Mouse (Mus musculus): ENCODE measurements around the gene Atp5c1. TPM values are rescaled to one million over a fixed set of nuclear protein-coding genes. Genes with fewer than 3 reads are reported as not detected.

Atp5c1 gene
- polyA plus RNA-seq (2015; fragmentation: Nextera tagmentation; extraction: Ambion mirVana): 595 and 642 TPM in 2 replicates

DNA sequence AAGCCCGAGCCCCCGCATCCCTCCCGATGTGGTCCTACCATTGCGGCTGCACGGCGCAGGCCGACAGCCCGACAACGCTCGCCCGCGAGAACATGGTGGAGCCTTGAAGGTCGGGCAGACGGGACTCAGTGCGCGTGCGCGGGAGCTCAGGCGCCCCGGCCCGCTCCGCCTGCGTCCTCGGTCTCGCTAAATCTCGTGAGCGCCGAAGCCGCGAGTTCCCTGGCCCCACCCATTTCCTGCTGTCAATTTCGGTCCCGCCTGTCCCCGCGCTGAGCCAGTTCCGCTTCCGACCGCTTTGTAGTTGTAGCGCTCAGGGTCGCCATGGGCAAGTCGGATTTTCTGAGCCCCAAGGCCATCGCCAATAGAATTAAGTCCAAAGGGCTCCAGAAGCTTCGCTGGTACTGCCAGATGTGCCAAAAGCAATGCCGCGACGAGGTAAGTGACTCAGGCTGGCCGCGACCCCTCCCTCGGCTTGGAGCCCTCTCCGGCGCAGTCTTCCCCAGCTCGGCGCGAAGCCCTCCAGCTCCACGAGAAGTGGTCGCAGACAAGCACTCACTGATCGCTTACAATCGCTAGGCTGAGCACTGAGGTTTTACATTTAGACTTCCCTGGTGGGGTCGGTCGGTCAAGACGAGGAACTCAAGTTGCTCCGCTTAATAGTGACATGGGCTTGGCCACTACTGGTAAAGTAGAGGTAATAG is at the start of gene Atp5c1, which contains the start of gene Kin:
Gene Atp5c1 (minus strand): TSS at position 201 of the 701 bp plus-strand sequence.
Gene Kin (plus strand): TSS at position 284 of the 701 bp plus-strand sequence.
- Histone ChIP-seq H3K4me2 (ENCODE audit: low read depth, low read length) (peak within 1 kb of the TSS; percentile 82), H3K9me3 (replicated peaks; ENCODE audit: control insufficient read depth, low read length) (no peaks in the 10 kb centered on the region), H3K27me3 (ENCODE audit: control insufficient read depth, insufficient read depth, low read length) (no peaks in the 10 kb centered on the region), H3K27ac (ENCODE audit: low read length) (peak within 1 kb of the TSS; percentile 85), H3K4me3 (replicated peaks; ENCODE audit: low read length) (peak within 1 kb of the TSS; percentile 85), H3K36me3 (ENCODE audit: control insufficient read depth, insufficient read depth, low read length) (0 out of 2 replicates have a peak, but pooled peaks cover 3% of the 10 kb centered on the region), H3K9ac (ENCODE audit: low read length) (peak within 1 kb of the TSS; percentile 100), H3K4me1 (ENCODE audit: control insufficient read depth, insufficient read depth, low read length) (peaks cover 24% of the 10 kb centered on the region)
- peak; percentile 98 for ATAC-seq (ENCODE audit: insufficient read depth, low FRiP score)
- under 1% methylated on average over 61 of the region's 61 CpGs for WGBS

DNA sequence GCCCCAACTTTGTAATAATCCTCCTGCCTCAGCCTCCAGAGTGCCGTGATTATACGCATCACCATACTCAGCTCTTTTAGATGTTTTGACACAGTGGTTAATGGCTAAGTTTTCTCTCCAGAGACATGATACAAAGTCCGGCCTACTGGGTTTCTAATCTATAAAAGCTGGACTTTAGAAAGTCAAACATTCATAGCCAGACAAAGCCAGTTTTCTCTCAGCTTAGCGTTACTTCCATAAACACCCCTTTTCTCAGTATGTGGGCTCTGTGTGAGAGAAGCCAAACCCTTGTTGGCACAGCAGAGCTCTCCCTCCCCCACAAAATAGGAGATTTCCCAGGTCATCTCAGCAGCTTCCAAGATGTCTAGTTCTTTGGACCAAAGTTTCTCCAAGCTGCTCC is 48.3 kb upstream of the Atp5c1 start:
- Histone ChIP-seq H3K9me3 (replicated peaks; ENCODE audit: control insufficient read depth, low read length) (no peaks in the 10 kb centered on the region), H3K4me2 (ENCODE audit: low read depth, low read length) (no peak overlapping the region), H3K9ac (ENCODE audit: low read length) (no peak overlapping the region), H3K4me1 (ENCODE audit: control insufficient read depth, insufficient read depth, low read length) (no peaks in the 10 kb centered on the region; the same call in 1 of the 2 replicates), H3K27ac (ENCODE audit: low read length) (no peak overlapping the region), H3K36me3 (ENCODE audit: control insufficient read depth, insufficient read depth, low read length) (no peaks in the 10 kb centered on the region), H3K27me3 (ENCODE audit: control insufficient read depth, insufficient read depth, low read length) (no peaks in the 10 kb centered on the region), H3K4me3 (replicated peaks; ENCODE audit: low read length) (no peak overlapping the region)
- no peak for ATAC-seq (ENCODE audit: insufficient read depth, low FRiP score)
- 59% methylated on average over 4 of the region's 4 CpGs for WGBS

DNA sequence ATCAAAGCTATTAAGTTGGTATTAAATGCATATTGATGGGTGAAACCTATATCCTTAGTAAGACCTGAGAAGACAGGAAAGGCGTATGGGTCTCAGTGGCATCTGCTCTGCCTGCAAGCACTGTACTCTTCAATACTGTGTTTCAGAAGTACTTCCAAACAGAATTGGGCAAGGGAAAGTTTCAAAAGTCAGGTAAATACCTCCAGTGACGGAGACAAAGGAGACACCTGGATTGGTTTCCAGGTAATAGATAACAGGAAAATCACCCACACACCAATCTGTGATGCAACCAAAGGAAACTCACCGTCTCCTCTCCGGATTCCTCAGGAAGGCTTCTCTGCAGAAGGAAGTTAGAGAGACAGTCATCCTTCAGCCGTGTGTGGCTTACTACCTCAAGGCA is 47.2 kb upstream of the Atp5c1 start:
- Histone ChIP-seq H3K4me3 (replicated peaks; ENCODE audit: low read length) (no peak overlapping the region), H3K27ac (ENCODE audit: low read length) (no peak overlapping the region), H3K9ac (ENCODE audit: low read length) (no peak overlapping the region), H3K27me3 (ENCODE audit: control insufficient read depth, insufficient read depth, low read length) (no peaks in the 10 kb centered on the region), H3K4me1 (ENCODE audit: control insufficient read depth, insufficient read depth, low read length) (no peaks in the 10 kb centered on the region; the same call in 1 of the 2 replicates), H3K9me3 (replicated peaks; ENCODE audit: control insufficient read depth, low read length) (no peaks in the 10 kb centered on the region), H3K36me3 (ENCODE audit: control insufficient read depth, insufficient read depth, low read length) (no peaks in the 10 kb centered on the region), H3K4me2 (ENCODE audit: low read depth, low read length) (no peak overlapping the region)
- WGBS: 80% methylated on average over 5 of the region's 5 CpGs
- ATAC-seq (ENCODE audit: insufficient read depth, low FRiP score): no peak

DNA sequence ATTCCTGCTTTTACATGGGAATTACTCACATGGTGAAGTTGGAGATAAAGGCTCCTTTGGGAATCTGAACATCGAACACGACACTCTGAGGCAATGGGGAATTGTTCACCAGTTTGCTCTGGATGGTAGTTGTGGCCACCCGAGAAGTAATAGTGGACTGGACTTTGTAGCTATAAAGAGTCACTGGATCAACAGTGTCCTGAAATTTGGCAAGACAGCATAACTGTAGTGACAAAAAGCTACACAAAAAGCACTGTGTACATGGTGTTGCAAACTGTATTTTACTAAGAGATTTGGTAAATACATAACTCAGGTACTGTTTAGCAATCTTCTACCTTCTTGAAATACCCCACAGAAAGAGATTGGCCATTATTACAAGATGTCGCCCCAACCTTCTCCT is 45.8 kb upstream of the Atp5c1 start:
- Histone ChIP-seq H3K36me3 (ENCODE audit: control insufficient read depth, insufficient read depth, low read length) (no peaks in the 10 kb centered on the region), H3K9me3 (replicated peaks; ENCODE audit: control insufficient read depth, low read length) (no peaks in the 10 kb centered on the region), H3K27ac (ENCODE audit: low read length) (no peak overlapping the region), H3K4me3 (replicated peaks; ENCODE audit: low read length) (no peak overlapping the region), H3K4me1 (ENCODE audit: control insufficient read depth, insufficient read depth, low read length) (no peaks in the 10 kb centered on the region; the same call in 1 of the 2 replicates), H3K27me3 (ENCODE audit: control insufficient read depth, insufficient read depth, low read length) (no peaks in the 10 kb centered on the region), H3K4me2 (ENCODE audit: low read depth, low read length) (no peak overlapping the region), H3K9ac (ENCODE audit: low read length) (no peak overlapping the region)
- 89% methylated on average over 4 of the region's 4 CpGs for WGBS
- ATAC-seq (ENCODE audit: insufficient read depth, low FRiP score): no peak

DNA sequence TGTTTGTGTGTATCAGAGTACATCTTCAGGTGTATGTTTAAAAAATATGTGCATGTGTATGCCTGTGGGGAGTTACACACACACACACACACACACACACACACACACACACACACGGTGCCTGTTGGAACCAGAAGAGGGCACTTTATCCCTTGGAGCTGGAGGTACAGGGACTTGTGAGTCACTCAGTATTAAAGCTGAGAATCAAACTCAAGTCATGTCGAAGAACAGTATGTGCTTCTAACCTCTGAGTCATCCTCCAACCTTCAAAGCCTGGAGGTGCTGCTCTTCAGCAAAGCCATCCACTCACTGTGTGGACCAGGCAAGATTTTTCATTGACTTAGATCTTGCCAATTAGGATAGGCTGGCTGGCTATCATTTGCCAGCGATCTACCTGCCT is 41.5 kb upstream of the Atp5c1 start:
- Histone ChIP-seq H3K4me3 (replicated peaks; ENCODE audit: low read length) (no peak overlapping the region), H3K9me3 (replicated peaks; ENCODE audit: control insufficient read depth, low read length) (no peaks in the 10 kb centered on the region), H3K27me3 (ENCODE audit: control insufficient read depth, insufficient read depth, low read length) (no peaks in the 10 kb centered on the region), H3K4me2 (ENCODE audit: low read depth, low read length) (no peak overlapping the region), H3K4me1 (ENCODE audit: control insufficient read depth, insufficient read depth, low read length) (no peaks in the 10 kb centered on the region), H3K27ac (ENCODE audit: low read length) (no peak overlapping the region), H3K36me3 (ENCODE audit: control insufficient read depth, insufficient read depth, low read length) (no peaks in the 10 kb centered on the region), H3K9ac (ENCODE audit: low read length) (no peak overlapping the region)
- WGBS: 71% methylated on average over 3 of the region's 3 CpGs
- no peak for ATAC-seq (ENCODE audit: insufficient read depth, low FRiP score)

DNA sequence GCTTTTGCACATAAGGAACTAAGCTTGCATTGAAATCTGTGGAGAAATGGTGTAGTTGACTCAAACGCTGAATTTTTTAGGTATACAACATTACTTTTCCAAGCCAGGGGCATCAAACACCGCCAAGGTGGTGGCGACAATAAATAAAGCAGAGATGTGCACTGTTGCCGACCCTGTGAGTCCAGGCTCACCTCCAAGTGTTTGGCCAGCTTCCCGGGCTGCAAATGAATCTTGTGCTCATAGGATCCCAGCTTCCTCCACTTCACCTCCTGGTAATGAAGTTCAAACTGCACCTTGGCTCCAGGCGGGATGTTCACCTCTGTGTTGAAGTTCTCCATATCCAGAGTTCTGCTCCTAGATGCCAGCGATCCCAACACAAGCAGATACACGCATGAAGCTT is 39.0 kb upstream of the Atp5c1 start:
- no peak for ATAC-seq (ENCODE audit: insufficient read depth, low FRiP score)
- no peak overlapping the region for H3K4me3 ChIP-seq (replicated peaks; ENCODE audit: low read length)

DNA sequence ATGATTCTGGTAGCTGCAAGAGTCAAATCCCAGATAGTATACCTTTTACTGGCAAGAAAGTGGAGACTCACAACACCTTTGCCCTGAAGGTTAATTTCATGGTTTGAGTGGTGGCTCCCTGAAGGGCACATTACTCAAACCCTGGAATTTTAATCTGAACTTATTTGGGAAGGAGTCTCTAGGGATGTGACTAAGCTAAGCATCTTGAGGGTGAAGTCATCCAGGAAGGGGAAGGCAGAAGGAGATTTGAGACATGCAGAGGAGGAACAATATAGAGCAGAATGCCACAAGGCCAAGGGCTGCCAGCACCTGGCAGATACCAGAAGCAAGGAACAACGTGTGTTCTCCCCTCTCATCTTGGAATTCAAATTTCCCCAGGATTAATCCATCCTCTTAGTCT is 38.4 kb upstream of the Atp5c1 start:
- no peaks in the 10 kb centered on the region for H3K36me3 ChIP-seq (ENCODE audit: control insufficient read depth, insufficient read depth, low read length)
- no peak for ATAC-seq (ENCODE audit: insufficient read depth, low FRiP score)
- H3K4me3 ChIP-seq (replicated peaks; ENCODE audit: low read length): no peak overlapping the region
- no peak overlapping the region for H3K4me2 ChIP-seq (ENCODE audit: low read depth, low read length)
- no peaks in the 10 kb centered on the region for H3K9me3 ChIP-seq (replicated peaks; ENCODE audit: control insufficient read depth, low read length)
- no peak overlapping the region for H3K27ac ChIP-seq (ENCODE audit: low read length)
- H3K9ac ChIP-seq (ENCODE audit: low read length): no peak overlapping the region
- WGBS: 74% methylated on average over 1 of the region's 1 CpGs
- H3K27me3 ChIP-seq (ENCODE audit: control insufficient read depth, insufficient read depth, low read length): no peaks in the 10 kb centered on the region
- no peaks in the 10 kb centered on the region for H3K4me1 ChIP-seq (ENCODE audit: control insufficient read depth, insufficient read depth, low read length)

More for the DNA sequence above, 39.0 kb upstream of the Atp5c1 start:
- Histone ChIP-seq H3K9ac (ENCODE audit: low read length) (no peak overlapping the region), H3K27me3 (ENCODE audit: control insufficient read depth, insufficient read depth, low read length) (no peaks in the 10 kb centered on the region), H3K4me1 (ENCODE audit: control insufficient read depth, insufficient read depth, low read length) (no peaks in the 10 kb centered on the region), H3K9me3 (replicated peaks; ENCODE audit: control insufficient read depth, low read length) (no peaks in the 10 kb centered on the region), H3K27ac (ENCODE audit: low read length) (no peak overlapping the region), H3K36me3 (ENCODE audit: control insufficient read depth, insufficient read depth, low read length) (no peaks in the 10 kb centered on the region), H3K4me2 (ENCODE audit: low read depth, low read length) (no peak overlapping the region)
- WGBS: 76% methylated on average over 8 of the region's 8 CpGs

DNA sequence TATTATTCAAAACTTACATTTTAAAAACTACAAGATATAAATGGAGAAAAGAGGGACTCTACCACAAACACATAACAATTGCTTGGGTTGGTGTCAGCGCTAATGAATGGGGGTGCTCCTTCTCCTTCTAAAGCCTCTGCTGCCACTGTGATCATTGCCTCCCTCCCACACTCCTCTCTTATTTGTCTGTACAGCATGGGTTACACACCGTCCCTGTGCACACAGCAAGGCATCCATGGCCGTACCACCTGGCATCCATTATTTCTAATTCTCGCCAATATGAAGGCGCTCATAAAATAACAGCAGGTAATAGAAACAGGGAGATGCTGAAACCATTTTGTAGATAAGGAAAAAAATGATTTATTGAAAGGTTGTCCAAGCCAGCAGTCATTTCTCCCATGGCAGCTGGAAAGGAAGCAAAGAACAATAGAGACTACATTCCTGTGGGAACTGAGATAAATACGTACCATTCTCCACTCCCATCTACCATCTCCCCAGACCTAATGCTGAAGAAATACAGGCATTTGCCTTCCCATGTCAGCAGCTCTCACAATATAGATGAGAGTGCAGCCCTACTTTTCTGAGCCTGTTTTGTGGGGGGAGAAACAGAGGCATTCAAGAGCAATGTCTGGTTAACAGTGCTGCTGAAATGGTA is 28.4 kb upstream of the Atp5c1 start:
- Histone ChIP-seq H3K9ac (ENCODE audit: low read length) (no peak overlapping the region), H3K9me3 (replicated peaks; ENCODE audit: control insufficient read depth, low read length) (no peaks in the 10 kb centered on the region), H3K36me3 (ENCODE audit: control insufficient read depth, insufficient read depth, low read length) (no peaks in the 10 kb centered on the region), H3K4me3 (replicated peaks; ENCODE audit: low read length) (no peak overlapping the region), H3K4me2 (ENCODE audit: low read depth, low read length) (no peak overlapping the region), H3K4me1 (ENCODE audit: control insufficient read depth, insufficient read depth, low read length) (no peaks in the 10 kb centered on the region), H3K27me3 (ENCODE audit: control insufficient read depth, insufficient read depth, low read length) (no peaks in the 10 kb centered on the region), H3K27ac (ENCODE audit: low read length) (no peak overlapping the region)
- WGBS: 61% methylated on average over 6 of the region's 6 CpGs
- ATAC-seq (ENCODE audit: insufficient read depth, low FRiP score): no peak

DNA sequence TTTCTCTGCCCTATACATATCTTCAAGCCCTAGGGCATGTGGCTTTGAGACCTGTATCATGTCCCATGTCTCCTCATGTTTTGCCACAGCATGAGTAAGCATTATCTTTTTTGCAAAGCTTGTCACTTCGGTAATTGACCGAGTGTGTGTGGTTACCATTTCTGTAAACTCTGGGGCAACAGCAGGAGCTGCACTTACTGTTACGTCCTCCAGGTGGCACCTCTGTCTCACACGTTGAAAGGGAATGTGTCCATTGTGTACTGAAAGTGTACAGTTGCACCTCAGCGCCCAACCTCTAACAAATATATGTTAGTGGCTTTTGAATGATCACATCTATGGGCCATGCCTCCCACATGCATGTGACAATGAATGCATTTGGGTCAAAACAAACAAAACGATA is 20.9 kb upstream of the Atp5c1 start:
- Histone ChIP-seq H3K9ac (ENCODE audit: low read length) (no peak overlapping the region), H3K4me2 (ENCODE audit: low read depth, low read length) (no peak overlapping the region), H3K27me3 (ENCODE audit: control insufficient read depth, insufficient read depth, low read length) (no peaks in the 10 kb centered on the region), H3K4me1 (ENCODE audit: control insufficient read depth, insufficient read depth, low read length) (no peaks in the 10 kb centered on the region), H3K27ac (ENCODE audit: low read length) (no peak overlapping the region), H3K36me3 (ENCODE audit: control insufficient read depth, insufficient read depth, low read length) (no peaks in the 10 kb centered on the region), H3K9me3 (replicated peaks; ENCODE audit: control insufficient read depth, low read length) (no peaks in the 10 kb centered on the region), H3K4me3 (replicated peaks; ENCODE audit: low read length) (no peak overlapping the region)
- WGBS: 36% methylated on average over 6 of the region's 6 CpGs
- no peak; the same call in 1 of the 2 replicates for ATAC-seq (ENCODE audit: insufficient read depth, low FRiP score)
